Mouse (Mus musculus) liver, embryonic 13.5 days (tissue): Measurements from ENCODE around the gene Tpst2. TPM values are rescaled to one million over a fixed set of nuclear protein-coding genes. Genes with fewer than 3 reads are reported as not detected.

ENCODE experiments used
- ATAC-seq: fragments of 200-750 bp; cut with Nextera tagmentation; 2 replicates; pipeline ENCODE4 v1.8.0; 2017; ENCODE audit warnings: low read depth, mild to moderate bottlenecking, moderate number of reproducible peaks, moderate library complexity
- DNase-seq: peaks from one replicate; pipeline ENCODE4 v3.0.0; 2022
- H3K27ac ChIP-seq: fragments of 300-500 bp; sonication (generic); 2 replicates; pipeline ENCODE4 v1.5.1; 2015; ENCODE audit warnings: moderate library complexity, mild to moderate bottlenecking, inconsistent platforms
- H3K27me3 ChIP-seq: fragments of 300-500 bp; sonication (generic); 2 replicates; pipeline ENCODE4 v1.6.1; 2015; ENCODE audit warnings: mild to moderate bottlenecking, inconsistent platforms
- H3K36me3 ChIP-seq: fragments of 300-500 bp; sonication (generic); 2 replicates; pipeline ENCODE4 v1.6.1; 2015; ENCODE audit warnings: mild to moderate bottlenecking, inconsistent platforms
- H3K4me1 ChIP-seq: fragments of 300-500 bp; sonication (generic); replicated peaks from 2 replicates; pipeline ENCODE4 v1.6.1; 2015; ENCODE audit warnings: inconsistent platforms
- H3K4me2 ChIP-seq: fragments of 300-500 bp; sonication (generic); 2 replicates; pipeline ENCODE4 v1.6.1; 2015; ENCODE audit warnings: inconsistent platforms, mild to moderate bottlenecking, moderate library complexity
- H3K4me3 ChIP-seq: fragments of 300-500 bp; sonication (generic); replicated peaks from 2 replicates; pipeline ENCODE4 v1.5.1; 2015; ENCODE audit warnings: mild to moderate bottlenecking, inconsistent platforms
- H3K9ac ChIP-seq: fragments of 300-500 bp; sonication (generic); 2 replicates; pipeline ENCODE4 v1.6.1; 2015; ENCODE audit warnings: mild to moderate bottlenecking, inconsistent platforms
- H3K9me3 ChIP-seq: fragments of 300-500 bp; sonication (generic); replicated peaks from 2 replicates; pipeline ENCODE4 v1.6.1; 2016; ENCODE audit warnings: inconsistent platforms
- WGBS: fragments of 180-500 bp; shearing (Covaris S2); methylation state at CpG from one replicate; pipeline ENCODE4 v1.1.7; 2015; ENCODE audit not compliant: insufficient replicate concordance; 5-methylcytosine and 5-hydroxymethylcytosine counted together
- polyA plus RNA-seq: library from polyadenylated mRNA; unstranded; fragments of >200 nt; fragmentation: Nextera tagmentation; extraction: Ambion mirVana; gene quantifications from 2 replicates; pipeline ENCODE4 v1.2.1, GENCODE M21; 2015

Gene Tpst2
- polyA plus RNA-seq, 1 experiment from 2014 or later = 36.0 TPM

GRCm38 (mm10) chr5:112241849-112242248 is 34.6 kb upstream of the Tpst2 start:
- Histone ChIP-seq H3K27ac (peak overlapping the region; percentile 82), H3K4me2 (no peak overlapping the region), H3K9me3 (peaks cover 8% of the 10 kb centered on the region), H3K9ac (peak overlapping the region; percentile 2; the same call in 1 of the 2 replicates), H3K4me3 (no peak overlapping the region), H3K27me3 (peaks cover 17% of the 10 kb centered on the region), H3K4me1 (peaks cover 55% of the 10 kb centered on the region), H3K36me3 (no peaks in the 10 kb centered on the region)
- ATAC-seq = no peak
- 41% methylated on average over 2 of the region's 2 CpGs for WGBS
- DNase-seq = no peak

GRCm38 (mm10) chr5:112242361-112242778 is 34.1 kb upstream of the Tpst2 start:
- Histone ChIP-seq H3K9me3 (peaks cover 8% of the 10 kb centered on the region), H3K4me3 (no peak overlapping the region), H3K27ac (peak overlapping the region; percentile 82), H3K4me2 (no peak overlapping the region), H3K9ac (peak overlapping the region; percentile 2; the same call in 1 of the 2 replicates), H3K27me3 (peaks cover 13% of the 10 kb centered on the region), H3K36me3 (no peaks in the 10 kb centered on the region), H3K4me1 (peaks cover 55% of the 10 kb centered on the region)
- peak; percentile 49; the same call in 1 of the 2 replicates for ATAC-seq
- DNase-seq = peak; percentile 31
- WGBS = 15% methylated on average over 5 of the region's 5 CpGs

- Histone ChIP-seq H3K4me3 (no peak overlapping the region), H3K27me3 (peaks cover 8% of the 10 kb centered on the region; the same call in 1 of the 2 replicates), H3K36me3 (no peaks in the 10 kb centered on the region), H3K9ac (no peak overlapping the region), H3K9me3 (peaks cover 8% of the 10 kb centered on the region), H3K4me2 (no peak overlapping the region), H3K27ac (peak overlapping the region; percentile 82), H3K4me1 (peaks cover 55% of the 10 kb centered on the region)
- no peak for ATAC-seq
- 57% methylated on average over 5 of the region's 5 CpGs for WGBS
- no peak for DNase-seq
These were observed 33.5 kb upstream of the Tpst2 start for GRCm38 (mm10) chr5:112243041-112243440.

- Histone ChIP-seq H3K4me2 (peak overlapping the region; percentile 41), H3K9me3 (peaks cover 8% of the 10 kb centered on the region), H3K36me3 (no peaks in the 10 kb centered on the region), H3K27me3 (peaks cover 1% of the 10 kb centered on the region; the same call in 1 of the 2 replicates), H3K4me1 (peaks cover 55% of the 10 kb centered on the region), H3K9ac (no peak overlapping the region), H3K4me3 (no peak overlapping the region), H3K27ac (peak overlapping the region; percentile 82)
- WGBS = 29% methylated on average over 10 of the region's 10 CpGs
- ATAC-seq = peak; percentile 43
- peak; percentile 27 for DNase-seq
These were observed 32.8 kb upstream of the Tpst2 start for GRCm38 (mm10) chr5:112243539-112244274.

DNA sequence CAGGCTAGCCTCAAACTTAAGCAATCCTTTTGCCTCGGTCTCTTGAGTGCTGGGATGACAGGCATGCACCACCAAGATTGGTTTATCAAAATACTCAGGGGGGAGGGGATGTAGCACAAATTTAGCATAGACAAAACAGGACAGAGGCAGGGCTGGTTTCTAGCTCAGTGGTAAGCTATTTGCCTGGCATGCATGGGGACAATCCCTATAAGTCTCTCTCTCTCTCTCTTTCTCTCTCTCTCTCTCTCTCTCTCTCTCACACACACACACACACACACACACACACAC is 32.3 kb upstream of the Tpst2 start:
- Histone ChIP-seq H3K9ac (no peak overlapping the region), H3K4me1 (peaks cover 55% of the 10 kb centered on the region), H3K9me3 (peaks cover 8% of the 10 kb centered on the region), H3K4me3 (no peak overlapping the region), H3K36me3 (no peaks in the 10 kb centered on the region), H3K27me3 (no peaks in the 10 kb centered on the region), H3K4me2 (peak overlapping the region; percentile 41), H3K27ac (peak overlapping the region; percentile 82)
- peak; percentile 49 for ATAC-seq
- DNase-seq = peak; percentile 15
- 17% methylated on average over 1 of the region's 1 CpGs for WGBS

DNA sequence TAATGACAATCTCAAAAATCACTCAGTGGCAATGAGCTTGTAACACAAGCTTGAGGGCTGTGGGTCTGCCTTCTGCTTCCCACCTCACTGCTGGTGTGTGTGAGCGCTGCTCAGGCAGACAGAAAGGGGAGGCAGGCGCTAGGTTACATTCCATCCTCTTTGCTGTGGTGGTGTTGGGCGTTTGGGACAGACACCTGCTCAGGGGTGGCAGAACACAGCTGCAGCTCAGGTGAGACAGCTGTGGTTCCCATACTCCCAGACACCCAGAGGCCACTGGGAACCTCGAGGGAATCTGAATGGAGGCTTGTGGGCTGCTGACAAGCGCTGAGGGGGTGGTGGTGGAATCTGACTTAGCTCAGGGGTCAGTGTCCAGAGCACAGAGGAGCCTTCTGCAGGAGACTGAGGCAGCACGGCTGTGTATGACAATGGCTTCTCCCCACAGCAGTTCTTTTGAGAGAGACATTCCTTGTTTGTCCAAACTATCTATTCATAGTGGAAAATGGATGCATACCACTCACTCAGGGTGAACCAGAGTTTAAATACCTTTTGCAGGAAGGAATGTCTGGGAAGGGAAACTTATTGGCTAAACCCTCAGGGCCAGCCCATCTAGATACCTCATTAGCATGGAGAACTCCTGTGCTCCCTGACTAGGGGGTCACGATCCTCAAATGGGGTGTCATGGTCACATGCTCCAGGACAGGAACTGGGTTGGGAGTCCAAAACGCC is 31.4 kb upstream of the Tpst2 start:
- Histone ChIP-seq H3K27ac (0 out of 2 replicates have a peak overlapping the region, but pooled peaks have one; percentile 82), H3K9me3 (peaks cover 8% of the 10 kb centered on the region), H3K27me3 (no peaks in the 10 kb centered on the region), H3K4me3 (no peak overlapping the region), H3K4me2 (no peak overlapping the region), H3K36me3 (no peaks in the 10 kb centered on the region), H3K4me1 (peaks cover 52% of the 10 kb centered on the region), H3K9ac (no peak overlapping the region)
- 57% methylated on average over 8 of the region's 8 CpGs for WGBS
- DNase-seq (no peak), ATAC-seq (no peak)

DNA sequence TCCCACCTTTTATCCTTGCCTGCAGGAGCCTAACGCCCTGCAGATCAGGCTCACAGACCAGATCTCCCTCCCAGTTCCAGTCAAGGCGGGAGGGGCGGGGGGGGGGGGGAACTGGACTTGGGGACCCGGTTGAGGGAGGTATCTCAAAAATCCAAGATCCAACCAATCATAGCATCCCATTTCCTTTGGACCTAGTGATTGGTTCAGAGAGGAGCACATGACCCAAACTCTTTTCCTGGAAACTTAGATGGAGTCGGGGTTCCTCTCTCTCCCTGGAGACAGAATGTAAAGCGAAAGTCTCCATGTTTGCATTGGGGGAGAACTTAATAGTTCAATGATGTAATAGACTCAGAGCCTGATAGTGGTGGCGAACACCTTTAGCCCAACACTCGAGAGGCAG is 29.1 kb upstream of the Tpst2 start:
- Histone ChIP-seq H3K27me3 (no peaks in the 10 kb centered on the region), H3K27ac (no peak overlapping the region), H3K4me2 (no peak overlapping the region), H3K36me3 (no peaks in the 10 kb centered on the region), H3K9me3 (peaks cover 8% of the 10 kb centered on the region), H3K4me1 (peaks cover 43% of the 10 kb centered on the region), H3K9ac (no peak overlapping the region), H3K4me3 (no peak overlapping the region)
- WGBS = 61% methylated on average over 8 of the region's 8 CpGs
- DNase-seq (no peak), ATAC-seq (no peak)

GRCm38 (mm10) chr5:112249106-112249505 is 27.4 kb upstream of the Tpst2 start:
- Histone ChIP-seq H3K27me3 (no peaks in the 10 kb centered on the region), H3K36me3 (no peaks in the 10 kb centered on the region), H3K4me1 (peaks cover 43% of the 10 kb centered on the region), H3K9ac (no peak overlapping the region), H3K27ac (no peak overlapping the region), H3K4me3 (no peak overlapping the region), H3K4me2 (no peak overlapping the region), H3K9me3 (no peaks in the 10 kb centered on the region)
- DNase-seq (no peak), ATAC-seq (no peak)
- WGBS = 81% methylated on average over 11 of the region's 11 CpGs

- no peak for DNase-seq
- ATAC-seq = no peak
These were observed 24.1 kb upstream of the Tpst2 start, which contains the start of gene Cryba4 for GRCm38 (mm10) chr5:112252400-112252799. Gene Cryba4 (minus strand): TSS chr5:112252518.

GRCm38 (mm10) chr5:112253169-112253568 is 23.3 kb upstream of the Tpst2 start:
- Histone ChIP-seq H3K9me3 (no peaks in the 10 kb centered on the region), H3K4me2 (peak overlapping the region; percentile 41), H3K4me1 (peaks cover 42% of the 10 kb centered on the region), H3K4me3 (no peak overlapping the region), H3K27me3 (0 out of 2 replicates have a peak, but pooled peaks cover 3% of the 10 kb centered on the region), H3K27ac (peak overlapping the region; percentile 78), H3K9ac (peak overlapping the region; percentile 47), H3K36me3 (no peaks in the 10 kb centered on the region)
- WGBS = 20% methylated on average over 8 of the region's 8 CpGs
- DNase-seq (peak; percentile 63), ATAC-seq (peak; percentile 82)

More at GRCm38 (mm10) chr5:112252400-112252799, 24.1 kb upstream of the Tpst2 start, which contains the start of gene Cryba4:
- Histone ChIP-seq H3K27me3 (0 out of 2 replicates have a peak, but pooled peaks cover 3% of the 10 kb centered on the region), H3K4me1 (peaks cover 42% of the 10 kb centered on the region), H3K4me3 (no peak within 1 kb of the TSS), H3K4me2 (peak within 1 kb of the TSS; percentile 41), H3K9me3 (no peaks in the 10 kb centered on the region), H3K27ac (peak within 1 kb of the TSS; percentile 78), H3K36me3 (no peaks in the 10 kb centered on the region), H3K9ac (peak within 1 kb of the TSS; percentile 47)
- 51% methylated on average over 2 of the region's 2 CpGs for WGBS

DNA sequence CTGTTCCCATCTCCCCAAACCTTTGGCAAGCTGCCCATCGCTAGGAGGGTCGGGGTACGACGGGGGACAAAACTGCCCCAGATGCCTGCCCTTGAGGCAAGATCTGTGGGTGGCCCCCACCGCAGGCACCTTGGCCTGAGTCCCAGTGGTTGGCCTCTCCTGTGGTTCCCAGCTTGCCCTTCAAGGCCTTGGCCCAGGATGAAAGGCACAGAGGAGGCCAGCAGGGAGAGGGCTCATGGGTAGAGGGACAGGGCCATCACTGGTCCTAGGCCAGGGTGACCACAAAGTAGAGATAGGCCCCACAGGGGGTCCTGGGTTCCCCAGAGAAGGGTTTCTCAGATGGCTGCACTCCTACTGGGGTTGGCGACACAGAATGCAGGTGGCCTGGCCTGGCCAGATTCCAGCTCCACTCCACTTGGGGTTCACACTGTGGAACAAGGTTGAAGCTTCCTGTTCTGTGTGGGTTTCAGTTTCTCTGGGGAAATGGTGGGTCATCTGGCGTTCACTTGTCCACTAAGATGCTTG is 22.1 kb upstream of the Tpst2 start:
- Histone ChIP-seq H3K4me1 (peaks cover 42% of the 10 kb centered on the region), H3K9ac (no peak overlapping the region), H3K27ac (no peak overlapping the region), H3K36me3 (no peaks in the 10 kb centered on the region), H3K9me3 (no peaks in the 10 kb centered on the region), H3K27me3 (0 out of 2 replicates have a peak, but pooled peaks cover 9% of the 10 kb centered on the region), H3K4me3 (no peak overlapping the region), H3K4me2 (no peak overlapping the region)
- 70% methylated on average over 7 of the region's 7 CpGs for WGBS
- ATAC-seq (no peak), DNase-seq (no peak)
